Mouse (Mus musculus) thymus, postnatal 25 days (tissue): ENCODE results near the gene Amdhd2.

Source experiments
- DNase-seq: peaks from one replicate; pipeline ENCODE4 v3.0.0; 2022

Gene Amdhd2

DNA sequence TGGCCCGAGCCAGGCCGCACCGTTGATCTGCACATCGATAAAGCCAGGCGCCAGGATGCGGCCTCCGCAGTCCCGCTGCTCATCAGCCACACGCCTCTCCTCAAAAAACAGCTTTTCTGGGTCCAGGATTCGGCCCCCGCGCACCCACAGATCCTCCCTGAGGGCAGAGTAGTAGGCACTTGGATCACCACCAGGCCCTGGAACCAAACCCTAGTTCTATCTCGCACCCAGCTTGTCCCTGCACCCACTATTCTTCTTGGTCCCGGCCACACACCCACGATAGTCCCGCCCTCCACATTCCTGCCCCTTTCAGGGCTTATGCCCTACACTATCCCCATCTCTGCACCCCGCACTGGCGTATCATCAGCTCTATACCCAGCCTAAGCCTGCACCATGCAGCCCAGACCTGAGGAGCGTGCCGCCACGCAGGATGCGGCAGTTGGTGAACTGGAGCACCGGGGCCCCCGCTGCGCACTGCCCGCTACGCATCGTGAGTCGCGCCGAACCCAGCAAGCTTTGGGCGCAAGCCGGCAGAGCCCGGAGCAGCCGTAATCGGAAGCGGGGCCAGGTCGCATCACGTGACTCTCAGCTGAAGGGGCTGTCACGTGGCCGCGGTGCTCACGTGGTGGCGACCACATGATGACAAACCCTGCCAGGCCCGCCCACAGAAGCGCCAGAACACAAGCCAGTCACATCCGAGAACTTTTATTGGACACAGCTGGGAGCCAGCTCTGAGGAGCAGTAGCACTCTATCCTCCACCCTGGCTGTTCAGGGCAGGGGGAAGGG is at the start of gene Amdhd2:
TSS of gene Amdhd2 (minus strand) at position 591 of the 787 bp plus-strand sequence.
- peak; percentile 91 for DNase-seq

DNA sequence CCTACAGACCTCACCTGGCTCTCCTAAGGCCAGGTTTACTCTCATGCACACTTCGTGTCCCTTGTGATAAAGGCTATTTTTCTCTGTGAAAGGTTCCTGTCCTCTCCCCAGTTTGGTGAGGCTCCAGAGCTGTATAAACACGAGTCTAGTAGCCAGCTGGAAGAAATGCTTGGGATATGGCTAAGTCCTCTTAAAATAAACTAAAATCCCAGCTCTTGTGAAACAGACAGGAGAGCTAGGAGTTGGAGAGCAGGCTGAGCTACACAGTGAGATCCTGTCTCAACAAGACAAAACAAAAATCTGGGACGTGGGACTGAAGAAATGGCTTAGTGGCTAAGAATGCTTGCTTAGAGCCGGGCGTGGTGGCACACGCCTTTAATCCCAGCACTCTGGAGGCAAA is 49.6 kb upstream of the Amdhd2 start:
- no peak for DNase-seq

DNA sequence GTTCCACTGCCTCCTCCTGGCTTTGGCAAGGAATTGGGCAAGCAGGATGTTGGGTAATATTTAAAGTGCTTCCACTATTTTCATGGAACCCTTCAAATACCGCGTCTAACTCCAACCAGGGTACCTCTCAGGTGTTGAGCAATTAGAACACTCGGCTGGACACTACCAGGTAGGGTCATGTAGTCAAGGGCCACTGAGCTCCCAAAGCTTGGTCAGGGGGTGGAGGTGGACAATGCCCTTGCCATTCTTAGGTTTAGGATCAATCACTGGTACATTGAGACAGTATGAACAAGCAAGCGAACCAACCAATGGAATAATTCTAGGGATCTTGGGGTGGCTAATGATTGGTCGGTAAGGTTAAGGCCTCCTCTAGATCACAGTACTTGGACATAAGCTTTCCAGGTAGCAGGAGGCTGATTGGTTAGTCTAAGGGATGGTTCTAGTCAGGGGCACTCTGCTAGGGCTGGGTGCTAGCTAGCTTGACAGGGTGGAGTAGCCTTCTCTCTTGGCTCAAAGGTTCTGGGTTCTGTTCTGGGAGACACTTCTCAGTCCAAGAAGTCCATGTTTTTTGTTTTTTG is 49.0 kb upstream of the Amdhd2 start:
- no peak for DNase-seq

DNA sequence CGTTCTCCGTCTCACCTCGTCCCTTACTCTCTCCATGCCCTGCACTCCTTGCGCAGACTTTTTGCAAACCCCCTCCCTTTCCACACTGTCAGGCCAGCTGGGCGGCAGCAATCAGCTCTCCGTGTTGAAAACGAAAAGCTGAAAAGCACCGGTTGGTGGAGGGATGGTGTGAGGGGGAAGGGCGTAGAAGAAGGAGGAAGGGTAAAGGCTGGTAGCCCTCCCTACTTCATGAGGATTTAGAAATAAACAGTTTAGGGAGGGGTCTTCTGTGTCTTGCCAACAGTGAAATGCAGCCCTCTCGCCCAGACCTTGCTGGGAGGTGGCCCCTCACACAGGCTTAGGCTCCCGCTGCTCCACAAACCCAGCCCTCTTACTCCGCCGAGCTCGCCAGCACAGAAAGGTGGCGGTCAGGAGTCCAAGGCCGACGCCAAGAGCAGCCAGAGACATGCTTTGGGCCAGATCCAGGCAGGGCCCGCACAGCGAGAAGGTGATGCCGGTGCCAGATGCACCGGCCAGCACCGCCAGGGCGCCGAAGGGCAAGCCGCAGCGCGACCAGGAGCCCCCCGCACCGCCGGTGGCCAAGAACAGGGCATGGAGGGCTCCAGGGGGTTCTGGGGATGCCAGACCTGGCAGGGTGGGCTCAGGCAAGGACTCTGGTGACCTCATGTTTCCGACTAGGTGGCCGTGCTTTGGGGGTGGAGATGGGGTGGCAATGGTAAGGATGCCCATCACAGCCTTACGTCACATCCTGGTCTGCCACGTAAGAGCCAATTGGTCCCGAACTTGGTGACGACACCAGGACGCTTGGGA is 48.3 kb upstream of the Amdhd2 start:
- no peak for DNase-seq

DNA sequence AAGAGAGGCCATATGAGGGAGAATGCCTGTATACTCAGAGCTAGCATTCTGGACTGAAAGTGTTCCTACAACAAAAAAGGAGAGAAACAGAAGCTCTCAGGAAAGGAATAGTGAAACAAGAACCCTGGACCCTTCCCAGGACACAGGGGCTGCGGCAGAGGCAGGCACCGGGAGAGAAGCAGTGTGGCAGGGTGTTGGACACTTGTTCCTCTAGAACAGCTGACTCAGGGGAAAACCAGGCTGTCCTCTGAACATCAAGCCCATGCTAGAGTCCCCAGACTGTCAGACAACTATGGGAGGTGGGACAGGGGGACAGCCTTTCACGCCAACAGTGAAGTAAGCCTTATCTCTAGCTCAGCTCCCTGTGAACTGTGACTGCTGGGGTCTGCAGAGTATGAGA is 47.0 kb upstream of the Amdhd2 start:
- DNase-seq: no peak

DNA sequence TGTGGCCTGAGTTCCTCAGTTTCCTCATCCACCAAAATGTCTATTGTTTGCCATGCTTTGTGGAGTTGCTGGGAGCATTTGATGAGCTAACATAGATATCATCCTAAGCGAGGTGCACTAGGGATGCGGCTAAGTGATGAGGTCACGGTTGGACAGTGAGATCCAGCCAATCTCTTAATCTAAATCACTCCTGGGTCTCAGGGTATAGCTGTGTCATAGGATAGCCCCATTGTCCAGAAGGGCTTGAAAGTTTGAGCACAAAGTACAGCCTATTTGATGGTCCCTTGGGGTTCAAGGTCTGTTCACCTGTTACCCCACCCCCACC is 46.3 kb upstream of the Amdhd2 start:
- DNase-seq: no peak

DNA sequence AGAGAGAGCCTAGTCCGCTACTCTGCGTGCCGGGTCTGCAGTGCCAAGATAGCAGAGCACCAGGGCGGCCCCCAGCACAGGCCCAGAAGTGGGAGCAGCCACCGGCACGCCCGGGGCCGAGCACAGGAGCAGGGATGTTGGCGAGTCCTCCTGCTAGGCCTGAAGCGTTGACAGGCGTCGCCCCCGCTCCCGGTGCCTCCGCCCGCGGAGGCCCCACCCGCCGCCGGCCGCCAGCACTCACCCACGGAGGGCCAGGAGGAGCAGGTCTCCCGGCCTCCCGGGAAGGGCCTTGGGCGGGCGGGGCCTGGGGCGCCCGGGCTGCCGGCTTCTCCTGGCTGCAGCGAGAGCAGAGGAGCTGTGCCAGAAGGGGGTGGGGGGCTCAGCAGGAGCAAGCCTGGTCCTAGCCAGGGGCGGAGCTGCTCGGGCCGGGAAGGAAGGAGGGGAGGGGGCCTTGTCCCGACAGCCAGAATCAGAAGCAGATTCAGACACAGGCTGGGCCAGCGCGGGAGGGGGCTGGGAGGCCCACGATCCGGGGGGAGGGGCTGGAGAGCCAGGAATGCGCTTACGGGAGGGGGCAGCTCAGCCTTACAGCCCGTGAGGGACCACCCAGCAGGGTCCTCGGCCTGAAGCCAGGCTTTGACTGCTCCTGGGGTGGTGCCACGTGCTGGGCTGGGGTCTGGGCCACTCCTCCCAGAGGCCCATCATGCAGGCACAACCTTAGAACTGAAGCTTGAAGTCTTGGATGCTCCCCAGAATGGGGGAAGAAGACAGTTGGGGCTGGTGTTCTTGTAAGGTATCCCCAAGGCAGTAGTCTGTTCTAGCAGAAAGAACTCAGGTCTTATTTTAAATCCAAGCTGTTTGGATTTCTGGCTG is 45.7 kb upstream of the Amdhd2 start, which contains the start of gene Ntn3:
TSS of gene Ntn3 (minus strand) at position 489 of the 873 bp plus-strand sequence.
- no peak for DNase-seq

DNA sequence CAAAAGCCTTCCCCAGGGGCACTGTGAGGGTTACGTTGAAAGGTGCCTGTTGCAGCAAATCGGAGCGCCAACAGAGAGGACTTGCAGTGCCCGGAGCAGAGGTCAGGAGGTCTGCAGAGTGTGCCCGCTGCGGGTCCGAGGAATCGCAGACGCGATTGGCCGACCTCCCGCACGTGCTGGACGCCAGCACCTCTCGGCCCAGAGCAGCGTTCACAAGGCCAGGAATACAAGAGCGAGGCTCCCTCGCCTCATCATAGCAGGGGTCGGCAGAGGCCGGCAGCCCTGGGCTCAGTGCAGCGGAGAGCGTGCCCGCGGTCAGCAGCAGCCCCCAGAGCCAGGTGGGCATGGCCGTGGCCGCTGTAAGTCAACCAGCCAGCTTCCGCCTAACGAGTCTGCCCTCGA is 45.1 kb upstream of the Amdhd2 start:
- DNase-seq: no peak

DNA sequence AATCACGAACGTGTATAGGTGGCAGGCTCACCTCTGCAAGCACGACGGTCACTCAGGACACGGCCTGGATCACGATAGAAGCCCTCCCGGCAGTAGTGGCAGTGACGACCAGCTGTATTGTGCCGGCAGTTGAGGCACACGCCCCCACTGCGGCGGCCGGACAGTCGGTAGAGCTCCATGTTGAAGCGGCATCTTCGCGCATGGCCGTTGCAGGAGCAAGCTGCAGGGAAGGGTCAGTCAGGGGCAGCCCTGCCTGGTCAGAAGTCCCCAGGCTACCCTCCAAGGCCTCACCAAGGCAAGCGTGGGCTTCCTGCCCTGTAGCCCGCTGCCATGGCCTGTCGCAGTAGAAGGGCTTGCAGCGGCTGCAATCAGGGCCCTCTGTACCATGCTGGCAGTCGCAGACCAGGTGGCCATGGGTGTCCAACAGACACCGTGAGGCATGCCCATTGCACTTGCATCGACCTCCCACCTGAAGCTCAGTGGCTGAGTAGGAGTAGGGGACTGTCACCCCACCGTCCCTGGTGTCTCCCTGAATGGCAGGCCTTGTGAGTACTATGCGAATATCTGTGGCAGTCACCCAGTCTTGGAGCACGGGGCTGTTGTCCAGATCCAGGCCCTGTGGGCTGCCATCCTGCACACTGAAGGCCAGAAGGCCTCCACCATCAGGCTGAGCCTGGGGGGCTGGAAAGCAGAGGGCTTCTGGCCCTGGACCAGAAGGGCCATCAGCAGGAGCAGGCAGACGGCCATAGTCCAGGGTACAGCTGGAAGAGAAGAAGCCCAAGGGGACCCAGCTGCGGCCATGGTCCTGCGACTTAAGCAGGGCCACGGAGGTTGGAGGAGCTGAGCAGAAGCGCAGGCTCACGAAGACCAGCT is 44.4 kb upstream of the Amdhd2 start:
- no peak for DNase-seq

DNA sequence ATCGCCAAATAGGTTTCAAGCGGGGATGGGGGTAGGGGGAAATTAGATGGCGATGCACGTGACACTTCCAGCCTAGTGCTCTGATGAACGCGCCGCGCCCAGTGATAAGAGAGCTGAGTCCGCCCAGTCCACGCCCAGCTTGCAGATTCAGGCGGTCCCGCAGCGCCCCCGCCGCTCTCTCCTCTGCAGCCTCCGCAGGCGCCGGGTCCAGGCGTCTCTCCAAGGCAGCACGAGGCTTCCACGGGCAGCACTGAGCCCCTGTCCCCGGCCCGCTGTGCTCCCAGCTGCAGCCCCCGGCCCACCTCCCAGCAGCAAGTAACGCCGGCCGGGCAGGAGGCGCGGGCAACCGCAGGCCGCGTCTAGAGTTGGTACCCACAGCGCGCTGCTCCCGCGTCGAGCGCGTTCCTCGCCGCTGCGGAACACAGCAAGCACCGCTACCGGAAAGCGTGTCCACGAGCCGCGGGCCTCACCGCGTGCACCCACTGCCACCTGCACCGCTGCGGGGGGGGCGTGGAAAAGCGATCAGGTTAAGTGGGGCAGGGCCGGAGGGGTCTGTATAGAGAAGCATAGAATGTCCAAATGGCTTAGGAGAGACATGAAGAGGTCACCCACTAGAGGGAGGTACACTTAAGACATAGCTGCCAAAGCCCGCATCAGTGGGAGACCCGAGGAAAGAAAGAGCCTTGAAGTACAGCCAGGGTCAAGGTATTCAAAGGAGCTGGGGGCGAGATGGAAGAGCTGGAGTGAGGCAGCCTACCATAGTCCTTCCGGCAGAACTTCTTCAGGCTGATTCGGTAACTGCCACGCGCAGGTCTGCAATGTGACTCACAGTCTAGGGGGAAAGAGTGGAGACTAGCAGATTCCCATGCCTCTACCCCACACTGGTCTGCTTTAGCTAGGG is 43.1 kb upstream of the Amdhd2 start:
- peak; percentile 35 for DNase-seq

DNA sequence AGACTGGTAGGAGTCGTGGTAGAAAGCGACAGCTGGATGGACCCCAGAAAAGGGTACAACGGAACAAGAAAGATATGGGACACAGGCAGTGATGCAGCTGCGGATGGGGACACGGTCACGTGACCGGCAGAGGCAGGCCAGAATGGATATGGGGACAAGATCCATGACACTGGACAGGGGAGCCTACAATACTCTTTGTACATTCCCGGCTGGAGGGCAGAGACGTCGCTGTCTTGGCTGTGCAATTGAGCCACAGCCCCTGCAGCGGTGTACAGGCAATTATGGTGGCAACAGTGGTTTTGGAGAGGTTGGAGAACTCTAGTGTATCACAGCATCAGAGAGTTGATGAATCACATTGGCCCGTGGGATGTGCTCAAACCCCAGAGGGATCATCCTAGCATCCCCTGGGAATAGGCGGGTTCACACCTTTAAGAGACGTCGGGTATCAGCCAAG is 42.4 kb upstream of the Amdhd2 start:
- DNase-seq: no peak

DNA sequence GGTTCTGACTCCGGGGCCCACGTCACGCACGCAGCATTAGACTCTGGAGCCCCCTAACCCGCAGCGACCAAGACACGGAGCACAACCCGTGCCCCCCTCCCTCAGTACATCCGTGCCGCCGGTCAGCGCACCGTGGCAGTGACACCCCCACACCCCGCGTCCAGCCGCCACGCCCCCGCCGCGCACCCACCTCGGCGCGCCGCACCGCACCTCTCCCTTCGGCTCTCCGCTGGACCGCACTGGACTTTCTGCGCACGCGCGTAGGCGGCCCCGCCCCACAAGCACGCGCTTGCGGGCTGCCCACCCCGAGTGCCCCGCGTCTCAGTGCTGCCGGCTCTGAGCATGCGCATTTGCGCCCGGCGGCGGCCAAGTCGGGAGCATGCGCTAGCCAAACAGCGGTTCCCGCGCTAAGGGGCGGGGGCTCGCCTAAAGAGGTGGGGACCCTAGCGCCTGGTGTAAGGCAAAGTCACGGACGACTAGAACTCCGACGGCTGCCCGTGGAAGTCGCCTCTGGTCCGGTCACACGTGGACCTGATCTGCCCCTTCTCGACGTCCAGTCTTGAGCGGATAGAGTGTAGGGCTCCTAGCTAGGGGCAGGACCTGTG is 41.8 kb upstream of the Amdhd2 start, which contains the start of gene Tbc1d24:
TSS of gene Tbc1d24 (minus strand) at position 279 of the 605 bp plus-strand sequence.
- peak; percentile 86 for DNase-seq

DNA sequence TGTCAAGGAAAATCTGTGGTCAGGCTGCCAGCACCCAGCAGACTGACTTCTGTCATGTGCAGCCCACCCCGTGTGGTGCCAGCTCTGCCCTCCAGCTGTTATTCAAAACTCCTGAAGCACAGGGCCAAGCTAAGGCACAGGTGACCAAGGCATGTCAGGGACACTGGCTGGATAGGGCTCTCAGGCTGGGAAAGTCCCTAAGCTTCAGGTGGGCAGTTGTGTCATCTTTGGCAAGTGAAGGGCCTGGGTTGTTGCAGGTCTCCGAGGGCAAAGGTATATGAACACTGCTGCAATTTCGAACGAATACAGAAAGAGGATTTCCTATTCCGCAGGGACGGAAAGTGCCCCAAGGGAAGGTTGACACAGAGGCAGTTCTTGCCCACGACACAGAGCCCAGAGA is 41.3 kb upstream of the Amdhd2 start:
- DNase-seq: no peak

DNA sequence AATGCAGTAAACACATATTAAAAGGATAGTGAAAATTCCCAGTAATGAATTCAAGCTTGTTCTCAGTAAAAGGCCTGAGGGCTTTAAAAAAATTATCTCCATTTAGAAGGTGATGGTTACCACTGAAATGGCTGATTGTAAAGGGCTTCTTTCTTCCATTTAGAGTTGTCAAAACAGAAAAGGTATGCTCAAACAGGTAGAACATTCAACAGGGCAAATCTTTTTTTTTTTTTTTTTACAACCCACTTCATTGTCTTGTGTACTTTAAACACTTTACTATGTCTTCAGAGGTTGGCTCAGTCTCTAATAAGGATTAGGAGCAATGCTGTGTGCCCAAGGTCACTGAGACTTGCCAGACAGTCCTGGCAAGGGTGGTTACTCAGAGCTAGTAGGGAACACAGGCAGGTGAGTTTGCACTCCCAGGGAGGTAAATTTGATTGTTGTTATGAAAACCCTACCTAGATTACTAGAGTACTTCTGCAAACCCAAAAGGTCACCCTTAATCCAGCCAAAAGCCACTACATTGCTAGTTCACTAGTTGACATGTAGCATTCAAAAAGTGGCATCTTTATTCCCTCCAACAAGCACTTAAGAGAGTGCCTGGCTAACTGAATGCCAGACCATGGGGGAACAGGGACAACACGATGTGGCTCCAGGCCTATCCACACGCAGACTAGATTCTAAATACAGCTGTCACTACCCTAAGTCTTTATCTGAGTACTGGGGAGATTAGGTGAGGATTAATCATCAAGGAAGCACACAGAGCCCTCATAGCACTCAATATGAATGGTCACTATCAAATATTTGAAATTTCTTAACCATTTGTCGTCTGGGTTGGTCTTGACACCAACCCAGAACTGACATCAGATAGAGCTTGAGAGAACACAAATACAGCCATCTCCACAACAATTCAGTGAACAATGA is 40.3 kb upstream of the Amdhd2 start:
- DNase-seq: no peak

DNA sequence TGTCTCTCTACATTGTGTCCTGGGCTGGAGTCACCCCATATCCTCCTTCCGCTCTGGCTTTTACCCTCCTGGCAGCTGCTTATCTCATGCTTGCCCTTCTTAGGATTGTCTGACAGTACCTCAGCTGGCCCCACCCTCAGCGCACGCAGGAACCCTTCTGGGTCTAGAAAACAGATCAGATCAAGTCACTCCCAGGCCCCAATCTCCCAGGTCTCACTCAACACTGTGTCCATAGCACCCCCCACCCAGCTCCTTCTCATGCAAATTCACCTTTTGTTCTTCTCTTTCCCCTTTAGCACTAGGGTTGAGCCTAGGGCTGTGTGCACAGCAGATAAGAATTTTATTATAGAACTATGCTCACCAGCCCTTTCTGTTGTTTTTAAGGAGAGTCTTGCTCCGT is 39.5 kb upstream of the Amdhd2 start:
- no peak for DNase-seq

DNA sequence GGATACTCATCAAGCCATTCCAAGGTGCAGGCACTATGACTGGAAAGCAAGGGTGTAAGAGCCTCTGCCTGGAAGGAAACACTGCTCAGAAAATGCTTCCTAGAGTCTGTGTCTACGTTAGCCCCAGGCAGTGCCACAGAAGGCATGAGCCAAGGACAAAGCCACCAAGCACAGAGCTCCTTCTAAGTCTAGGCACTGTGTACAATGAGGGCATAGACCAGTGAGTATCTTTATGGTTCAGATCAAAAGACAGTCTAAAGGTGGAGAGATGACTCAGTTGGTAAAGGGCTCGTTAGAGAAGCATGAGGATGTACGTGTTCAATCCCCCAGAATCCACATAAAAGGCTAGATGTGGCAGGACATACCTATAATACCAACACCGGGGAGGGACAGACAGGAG is 37.5 kb upstream of the Amdhd2 start:
- no peak for DNase-seq

DNA sequence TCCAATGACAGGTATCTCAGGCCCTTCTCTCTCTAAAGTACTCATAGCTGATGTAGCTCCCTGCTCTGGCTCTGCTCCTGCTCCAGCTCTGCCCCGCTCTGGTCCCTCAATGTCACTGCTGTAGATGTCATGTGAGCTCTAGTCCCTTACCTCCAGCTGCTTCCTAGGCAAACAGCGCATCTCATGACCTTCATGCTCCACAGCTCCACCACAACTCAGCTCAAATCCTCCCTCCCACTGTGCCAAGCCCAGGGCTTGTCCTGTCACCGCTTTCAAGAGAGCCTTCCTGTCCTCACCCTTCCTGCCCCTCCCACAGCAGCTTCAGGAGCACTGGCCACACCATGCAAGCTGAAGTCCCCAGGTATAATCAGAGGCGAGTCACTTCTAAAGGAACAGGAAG is 36.2 kb upstream of the Amdhd2 start:
- DNase-seq: no peak

DNA sequence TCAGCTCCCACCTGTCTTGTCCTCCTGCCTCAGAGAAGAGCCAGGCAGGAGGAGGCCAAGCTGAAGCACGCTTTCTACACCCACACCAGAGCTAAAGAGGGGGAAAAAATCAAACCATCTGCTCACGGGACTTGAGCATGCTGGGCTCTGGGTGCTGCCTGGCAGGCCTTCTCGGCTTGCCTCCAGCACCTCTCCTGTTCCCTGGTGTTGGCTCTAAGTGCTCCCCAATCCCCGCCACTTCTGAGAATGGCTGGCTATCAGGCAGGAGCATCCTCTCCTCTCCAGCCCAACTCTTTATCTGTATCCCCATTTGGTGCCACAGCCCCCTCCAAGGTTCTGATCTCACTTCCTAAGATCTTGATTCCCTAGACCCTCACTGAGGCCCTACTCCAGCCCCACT is 35.7 kb upstream of the Amdhd2 start:
- DNase-seq: no peak
